Mouse (Mus musculus): ENCODE data around the gene Rgcc. TPM values are rescaled to one million over a fixed set of nuclear protein-coding genes. Genes with fewer than 3 reads are reported as not detected.

Gene Rgcc
- 10 to 100 TPM; 51.6 to 57.6 TPM for total RNA-seq (2021)

- DNase-seq = peak; percentile 95 to 96
These were observed at the start of gene Rgcc for GRCm38 (mm10) chr14:79301466-79301875. Gene Rgcc, minus strand, starts transcription at chr14:79301645.

GRCm38 (mm10) chr14:79346384-79346783 is 44.9 kb upstream of the Rgcc start:
- intact Hi-C loops (cut with DNase I) = no loop called here
- no peak for DNase-seq

More at GRCm38 (mm10) chr14:79301466-79301875, at the start of gene Rgcc:
- intact Hi-C loops (cut with DNase I) = loop anchor here (2.0 to 10.0 kb wide), 2 partner anchors 121 to 637 kb away; no protein-coding TSS in a partner anchor

- DNase-seq = no peak
- intact Hi-C loops (cut with DNase I) = no loop called here
These were observed 34.2 kb upstream of the Rgcc start for GRCm38 (mm10) chr14:79335613-79336012.

- DNase-seq = peak; percentile 42 to 47
- intact Hi-C loops (cut with DNase I) = no loop called here
These were observed 30.5 kb upstream of the Rgcc start for GRCm38 (mm10) chr14:79331936-79332335.

GRCm38 (mm10) chr14:79330944-79331561 is 29.6 kb upstream of the Rgcc start:
- intact Hi-C loops (cut with DNase I) = no loop called here
- no peak for DNase-seq

- peak; percentile 39 to 62 for DNase-seq
- intact Hi-C loops (cut with DNase I) = no loop called here
These were observed 25.6 kb upstream of the Rgcc start for GRCm38 (mm10) chr14:79327033-79327432.

GRCm38 (mm10) chr14:79324112-79324840 is 22.8 kb upstream of the Rgcc start:
- intact Hi-C loops (cut with DNase I) = loop anchor here (1.0 kb wide), 1 partner anchor 200 kb away; no protein-coding TSS in a partner anchor
- no peak for DNase-seq

GRCm38 (mm10) chr14:79321881-79322280 is 20.4 kb upstream of the Rgcc start:
- intact Hi-C loops (cut with DNase I) = no loop called here
- no peak for DNase-seq

- DNase-seq = peak in 1 of 2 experiments; percentile 49
These were observed 19.7 kb upstream of the Rgcc start for GRCm38 (mm10) chr14:79321152-79321551.

GRCm38 (mm10) chr14:79317602-79318001 is 16.2 kb upstream of the Rgcc start:
- no peak for DNase-seq
- intact Hi-C loops (cut with DNase I) = no loop called here

More at GRCm38 (mm10) chr14:79321152-79321551, 19.7 kb upstream of the Rgcc start:
- intact Hi-C loops (cut with DNase I) = no loop called here

GRCm38 (mm10) chr14:79315877-79316276 is 14.4 kb upstream of the Rgcc start:
- DNase-seq = no peak
- intact Hi-C loops (cut with DNase I) = no loop called here

GRCm38 (mm10) chr14:79314245-79315010 is 13.0 kb upstream of the Rgcc start:
- DNase-seq = no peak
- intact Hi-C loops (cut with DNase I) = no loop called here

GRCm38 (mm10) chr14:79313439-79314175 is 12.2 kb upstream of the Rgcc start:
- intact Hi-C loops (cut with DNase I) = no loop called here
- DNase-seq = peak in 1 of 2 experiments; percentile 52

- DNase-seq = no peak
- intact Hi-C loops (cut with DNase I) = no loop called here
These were observed 11.3 kb upstream of the Rgcc start for GRCm38 (mm10) chr14:79312719-79313118.

- DNase-seq = no peak
- intact Hi-C loops (cut with DNase I) = no loop called here
These were observed 10.5 kb upstream of the Rgcc start for GRCm38 (mm10) chr14:79311918-79312454.

GRCm38 (mm10) chr14:79309115-79309514 is 7.7 kb upstream of the Rgcc start:
- intact Hi-C loops (cut with DNase I) = loop anchor here (10.0 kb wide), 1 partner anchor 644 kb away; no protein-coding TSS in a partner anchor
- DNase-seq = no peak

GRCm38 (mm10) chr14:79308364-79308763 is 6.9 kb upstream of the Rgcc start:
- intact Hi-C loops (cut with DNase I) = loop anchor here (10.0 kb wide), 1 partner anchor 644 kb away; no protein-coding TSS in a partner anchor
- DNase-seq = no peak

- DNase-seq = no peak
- intact Hi-C loops (cut with DNase I) = loop anchor here (10.0 kb wide), 1 partner anchor 643 kb away; no protein-coding TSS in a partner anchor
These were observed 6.5 kb upstream of the Rgcc start for GRCm38 (mm10) chr14:79307908-79308307.

GRCm38 (mm10) chr14:79307138-79307537 is 5.7 kb upstream of the Rgcc start:
- no peak for DNase-seq
- intact Hi-C loops (cut with DNase I) = loop anchor here (10.0 kb wide), 1 partner anchor 642 kb away; no protein-coding TSS in a partner anchor
